14 mouse cellular contexts compared by ENCODE assay signal in the genomic region with DNA sequence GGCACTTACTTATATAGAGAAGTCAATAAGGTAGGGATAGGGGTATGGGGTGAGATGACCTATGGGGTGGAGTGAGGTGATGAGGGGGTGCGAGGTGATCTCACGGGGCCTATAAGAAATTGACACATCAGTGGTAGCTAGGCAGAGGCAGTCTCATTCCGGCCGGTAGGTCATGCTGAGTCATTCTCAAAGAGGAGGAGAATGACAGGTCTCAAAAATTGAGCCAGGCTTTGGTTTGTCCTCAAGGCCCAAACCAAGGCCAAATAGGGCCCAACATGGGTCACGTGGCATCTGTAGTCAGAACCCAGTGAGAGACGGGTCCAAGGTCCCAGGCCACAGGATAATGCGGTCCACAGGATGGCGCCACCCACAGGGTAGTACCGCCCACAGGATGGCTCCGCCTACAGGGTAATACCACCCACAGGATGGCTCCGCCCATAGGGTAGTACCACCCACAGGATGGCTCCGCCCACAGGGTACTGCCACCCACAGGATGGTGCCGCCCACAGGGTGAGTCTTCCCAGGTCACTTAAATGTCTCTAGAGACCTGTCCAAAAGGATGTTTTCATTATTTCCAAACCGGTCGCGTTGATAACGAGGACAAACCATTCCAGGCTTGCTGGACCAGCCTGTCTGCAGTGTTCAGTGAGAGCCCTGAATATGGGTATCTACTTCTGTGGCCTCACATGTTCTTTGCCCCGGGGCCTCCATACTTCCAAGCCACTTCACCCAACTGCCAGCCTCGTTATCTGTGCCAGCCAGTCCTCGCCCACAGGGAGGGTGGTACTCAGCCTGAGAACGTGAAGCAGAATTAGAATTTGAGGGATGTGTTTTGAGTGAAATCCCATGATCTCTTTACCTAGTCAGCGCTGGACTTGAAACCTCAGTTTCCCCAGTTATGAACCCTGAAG. TPM values are rescaled to one million over a fixed set of nuclear protein-coding genes. Genes with fewer than 3 reads are reported as not detected.
DNase-seq lines count a peak whose midpoint lies in the region; ATAC-seq and TF ChIP-seq lines count a peak whose summit lies in the region.
"Had no signal": no experiment of that assay in that cellular context is flagged by ENCODE, and none has a peak within 500 bp of the region (broad histone marks: within the 10 kb centered on the region; RNA-seq: fewer than 3 reads in every experiment).

No protein-coding gene starts in this region.

- no peaks in the 10 kb centered on the region for H3K36me3 ChIP-seq in kidney, adult 2 months (ENCODE audit: control insufficient read depth, insufficient read depth, low read length)
- H3K36me3 ChIP-seq in kidney, embryonic 15.5 days: no peaks in the 10 kb centered on the region
- H3K36me3 ChIP-seq in midbrain, embryonic 14.5 days (ENCODE audit: control insufficient read depth, insufficient read depth, low read length): no peaks in the 10 kb centered on the region
- H3K36me3 ChIP-seq: G1E; neural tube, embryonic 13.5 days had no signal

- H3K27me3 ChIP-seq in kidney, adult 2 months (replicated peaks; ENCODE audit: control insufficient read depth, insufficient read depth, low read length): no peaks in the 10 kb centered on the region
- no peaks in the 10 kb centered on the region; the same call in 1 of the 2 replicates for H3K27me3 ChIP-seq in kidney, embryonic 15.5 days
- no peaks in the 10 kb centered on the region for H3K27me3 ChIP-seq in midbrain, embryonic 14.5 days (ENCODE audit: control insufficient read depth, insufficient read depth, low read length)
- H3K27me3 ChIP-seq: neural tube, embryonic 13.5 days had no signal

- WGBS in kidney, adult 2 months: 77% methylated on average over 22 of the region's 22 CpGs
- WGBS in kidney, embryonic 15.5 days: 80% methylated on average over 22 of the region's 22 CpGs
- WGBS in midbrain, embryonic 14.5 days: 78% methylated on average over 22 of the region's 22 CpGs

- no peak overlapping the region for H3K9ac ChIP-seq in kidney, embryonic 15.5 days
- H3K9ac ChIP-seq in midbrain, embryonic 14.5 days (replicated peaks; ENCODE audit: low read length): no peak overlapping the region
- H3K9ac ChIP-seq: neural tube, embryonic 13.5 days had no signal

- H3K27ac ChIP-seq in kidney, adult 2 months (ENCODE audit: insufficient read depth, low read depth, low read length): no peak overlapping the region
- H3K27ac ChIP-seq in kidney, embryonic 15.5 days: no peak overlapping the region
- H3K27ac ChIP-seq in midbrain, embryonic 14.5 days (replicated peaks; ENCODE audit: low read depth, low read length): no peak overlapping the region
- H3K27ac ChIP-seq: neural tube, embryonic 13.5 days had no signal

- H3K4me1 ChIP-seq in kidney, adult 2 months (ENCODE audit: control insufficient read depth, insufficient read depth, low read length): no peaks in the 10 kb centered on the region
- H3K4me1 ChIP-seq in kidney, embryonic 15.5 days: no peaks in the 10 kb centered on the region
- no peaks in the 10 kb centered on the region for H3K4me1 ChIP-seq in midbrain, embryonic 14.5 days (ENCODE audit: control insufficient read depth, insufficient read depth, low read length)
- H3K4me1 ChIP-seq: neural tube, embryonic 13.5 days had no signal

- no peak for TF ChIP-seq POLR2A in kidney, adult 2 months (IDR thresholded peaks at IDR 0.05; ENCODE audit: low read depth, low read length)

- H3K4me2 ChIP-seq in kidney, embryonic 15.5 days: no peak overlapping the region
- no peak overlapping the region for H3K4me2 ChIP-seq in midbrain, embryonic 14.5 days (ENCODE audit: low read length)
- H3K4me2 ChIP-seq: neural tube, embryonic 13.5 days had no signal

- no peak for ATAC-seq in kidney, embryonic 15.5 days (replicated peaks; ENCODE audit: low FRiP score)
- no peak for ATAC-seq in midbrain, embryonic 14.5 days (ENCODE audit: low FRiP score, low TSS enrichment)

- no peak for TF ChIP-seq CTCF in kidney, adult 2 months (conservative IDR thresholded peaks at IDR 0.05; ENCODE audit: insufficient read depth, insufficient read length, low read depth, low read length)

- 0 out of 2 replicates have a peak, but pooled peaks cover 9% of the 10 kb centered on the region for H3K9me3 ChIP-seq in kidney, embryonic 15.5 days (replicated peaks)
- H3K9me3 ChIP-seq in midbrain, embryonic 14.5 days (ENCODE audit: control insufficient read depth, low read length): 0 out of 2 replicates have a peak, but pooled peaks cover 8% of the 10 kb centered on the region

- H3K4me3 ChIP-seq in kidney, adult 2 months (ENCODE audit: insufficient read depth, low read depth, low read length): no peak overlapping the region
- no peak overlapping the region for H3K4me3 ChIP-seq in kidney, embryonic 15.5 days (replicated peaks)
- H3K4me3 ChIP-seq in midbrain, embryonic 14.5 days (replicated peaks; ENCODE audit: low read depth, low read length): no peak overlapping the region
- H3K4me3 ChIP-seq: erythroblast, embryonic 14.5 days; neural tube, embryonic 13.5 days had no signal

- DNase-seq in kidney, adult 2 months: peak; percentile 64
- DNase-seq in 3T3-L1 (ENCODE audit: low read depth, low spot score) (peak; percentile 5), MN1 (ENCODE audit: low spot score) (no peak)
- peak; percentile 94 for DNase-seq in adrenal gland, adult 2 months
- DNase-seq in lung, postnatal 36 days: peak; percentile 3
- DNase-seq in embryo, embryonic 10.5 days (ENCODE audit: low spot score): no peak
- no peak for DNase-seq in midbrain, embryonic 14.5 days

RNA-seq across cellular contexts. Expression of a gene that starts 30.6 kb away (rescaled TPM):
- polyA plus RNA-seq in kidney, adult 2 months (2012; rRNA removed): 0.08 and 0.14 TPM in 2 replicates
- polyA plus RNA-seq in kidney, embryonic 15.5 days (2015; fragmentation: Nextera tagmentation; extraction: Ambion mirVana): not detected in 2 replicates
- not detected for total RNA-seq in adrenal gland, adult 2 months (2021)
- polyA plus RNA-seq in adrenal gland, adult 2 months (2012; rRNA removed): 0.03 TPM in 1 of 2 replicates, not detected in the other
- polyA plus RNA-seq in midbrain, embryonic 14.5 days (2014; fragmentation: Nextera tagmentation; extraction: Ambion mirVana): not detected in 2 replicates
- total RNA-seq: G1E; gastrocnemius, adult 18-20 months; left cerebral cortex, postnatal 25 days had no signal
- polyA plus RNA-seq: erythroblast, embryonic 14.5 days; G1E; heart, embryonic 14.5 days; neural tube, embryonic 13.5 days had no signal

Comparison
In these comparisons a context has a peak if more than half of its experiments do, and no peak if none do; other contexts are left out.
1. DNase-seq: peak in kidney, adult 2 months (single experiment), 3T3-L1 (single experiment), adrenal gland, adult 2 months (single experiment) and lung, postnatal 36 days (single experiment); none in embryo, embryonic 10.5 days (single experiment), midbrain, embryonic 14.5 days (single experiment) and MN1 (single experiment).